Mouse (Mus musculus) midbrain, embryonic 13.5 days (tissue): ENCODE measurements around the gene Coq9. TPM values are rescaled to one million over a fixed set of nuclear protein-coding genes. Genes with fewer than 3 reads are reported as not detected.
A peak's percentile ranks its signal among the peaks of the same experiment; 100 is the strongest.
"Not testable (repeated sequence)": the region's sequence is repeated elsewhere in the genome, so short reads cannot be mapped to it uniquely, and the experiment has no call there.

Experiments used
- ATAC-seq: fragments of 200-750 bp; cut with Nextera tagmentation; 2 replicates; pipeline ENCODE4 v1.8.0; 2017; ENCODE audit warnings: mild to moderate bottlenecking, moderate TSS enrichment, moderate library complexity
- H3K27ac ChIP-seq: fragments of 300-500 bp; sonication (generic); 2 replicates; pipeline ENCODE4 v1.5.1; 2015; ENCODE audit warnings: inconsistent platforms, mild to moderate bottlenecking, moderate library complexity
- H3K27me3 ChIP-seq: fragments of 300-500 bp; sonication (generic); 2 replicates; pipeline ENCODE4 v1.6.1; 2015; ENCODE audit warnings: mild to moderate bottlenecking, inconsistent platforms
- H3K36me3 ChIP-seq: fragments of 300-500 bp; sonication (generic); 2 replicates; pipeline ENCODE4 v1.6.1; 2015; ENCODE audit warnings: mild to moderate bottlenecking, inconsistent platforms
- H3K4me1 ChIP-seq: fragments of 300-500 bp; sonication (generic); replicated peaks from 2 replicates; pipeline ENCODE4 v1.6.1; 2015; ENCODE audit warnings: inconsistent platforms
- H3K4me2 ChIP-seq: fragments of 300-500 bp; sonication (generic); replicated peaks from 2 replicates; pipeline ENCODE4 v1.6.1; 2015; ENCODE audit warnings: moderate library complexity, mild to moderate bottlenecking, inconsistent platforms
- H3K4me3 ChIP-seq: fragments of 300-500 bp; sonication (generic); replicated peaks from 2 replicates; pipeline ENCODE4 v1.5.1; 2015; ENCODE audit warnings: mild to moderate bottlenecking, inconsistent platforms
- H3K9ac ChIP-seq: fragments of 300-500 bp; sonication (generic); replicated peaks from 2 replicates; pipeline ENCODE4 v1.6.1; 2015; ENCODE audit warnings: mild to moderate bottlenecking, inconsistent platforms
- H3K9me3 ChIP-seq: fragments of 300-500 bp; sonication (generic); 2 replicates; pipeline ENCODE4 v1.6.1; 2016; ENCODE audit warnings: mild to moderate bottlenecking, inconsistent platforms
- WGBS: fragments of 180-500 bp; shearing (Covaris S2); methylation state at CpG from one replicate; pipeline ENCODE4 v1.1.7; 2015; 5-methylcytosine and 5-hydroxymethylcytosine counted together
- polyA plus RNA-seq: library from polyadenylated mRNA; unstranded; fragments of >200 nt; fragmentation: Nextera tagmentation; extraction: Ambion mirVana; gene quantifications from 2 replicates; pipeline ENCODE4 v1.2.1, GENCODE M21; 2015

Gene Coq9
- polyA plus RNA-seq, 1 experiment from 2014 or later: 61.6 TPM

GRCm38 (mm10) chr8:94826210-94826609 is 11.9 kb upstream of the Coq9 start:
- Histone ChIP-seq H3K9ac (no peak overlapping the region), H3K27ac (no peak overlapping the region), H3K27me3 (no peaks in the 10 kb centered on the region), H3K4me1 (no peaks in the 10 kb centered on the region), H3K9me3 (no peaks in the 10 kb centered on the region), H3K4me2 (no peak overlapping the region), H3K4me3 (no peak overlapping the region), H3K36me3 (peaks cover 87% of the 10 kb centered on the region)
- ATAC-seq: no peak
- 95% methylated on average over 5 of the region's 5 CpGs for WGBS

DNA sequence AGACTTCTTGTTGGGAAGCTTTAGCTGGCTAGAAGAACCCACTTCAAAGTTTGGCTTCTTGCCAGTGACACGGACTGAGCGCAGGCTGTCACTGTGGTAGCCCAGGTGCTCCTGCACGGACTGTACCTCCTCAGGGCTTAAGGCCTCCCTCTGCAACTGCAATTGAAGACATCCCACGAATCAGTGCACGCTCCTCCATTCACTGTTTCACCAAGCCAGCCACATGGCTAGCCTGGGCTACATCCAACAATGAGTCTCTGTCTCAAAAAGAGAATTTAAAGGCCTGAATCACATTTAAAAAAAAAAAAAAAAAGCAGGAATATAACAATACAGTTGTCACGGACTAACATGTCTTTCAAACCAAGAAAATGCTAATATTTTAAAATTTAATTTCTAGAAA is 9.8 kb upstream of the Coq9 start:
- Histone ChIP-seq H3K4me3 (no peak overlapping the region), H3K27ac (no peak overlapping the region), H3K4me1 (no peaks in the 10 kb centered on the region), H3K9ac (no peak overlapping the region), H3K9me3 (no peaks in the 10 kb centered on the region), H3K4me2 (no peak overlapping the region), H3K36me3 (peaks cover 81% of the 10 kb centered on the region), H3K27me3 (no peaks in the 10 kb centered on the region)
- WGBS: 94% methylated on average over 6 of the region's 6 CpGs
- ATAC-seq: no peak

GRCm38 (mm10) chr8:94833901-94834405 is 4.2 kb upstream of the Coq9 start:
- not testable (repeated sequence) for H3K9me3 ChIP-seq, ATAC-seq
- 82% methylated on average over 7 of the region's 7 CpGs for WGBS

GRCm38 (mm10) chr8:94835751-94836150 is 2.4 kb upstream of the Coq9 start:
- 94% methylated on average over 13 of the region's 13 CpGs for WGBS

More at GRCm38 (mm10) chr8:94833901-94834405, 4.2 kb upstream of the Coq9 start:
- not testable (repeated sequence) for H3K4me2 ChIP-seq, H3K27me3 ChIP-seq, H3K27ac ChIP-seq, H3K9ac ChIP-seq, H3K4me3 ChIP-seq
- Histone ChIP-seq H3K4me1 (peaks cover 15% of the 10 kb centered on the region), H3K36me3 (peaks cover 29% of the 10 kb centered on the region)

GRCm38 (mm10) chr8:94836456-94837240 is 1.5 kb upstream of the Coq9 start:
- Histone ChIP-seq H3K4me2 (peak overlapping the region; percentile 81), H3K4me1 (peaks cover 19% of the 10 kb centered on the region), H3K9me3 (no peaks in the 10 kb centered on the region), H3K9ac (peak overlapping the region; percentile 94), H3K27ac (no peak overlapping the region; the same call in 1 of the 2 replicates), H3K27me3 (no peaks in the 10 kb centered on the region), H3K36me3 (peaks cover 8% of the 10 kb centered on the region), H3K4me3 (peak overlapping the region; percentile 85)
- ATAC-seq: no peak
- WGBS: 76% methylated on average over 11 of the region's 11 CpGs

More at GRCm38 (mm10) chr8:94835751-94836150, 2.4 kb upstream of the Coq9 start:
- H3K36me3 ChIP-seq: peaks cover 15% of the 10 kb centered on the region
- not testable (repeated sequence) for H3K27ac ChIP-seq, H3K4me3 ChIP-seq, H3K4me2 ChIP-seq, H3K27me3 ChIP-seq, H3K9ac ChIP-seq, ATAC-seq, H3K9me3 ChIP-seq
- peaks cover 19% of the 10 kb centered on the region for H3K4me1 ChIP-seq

DNA sequence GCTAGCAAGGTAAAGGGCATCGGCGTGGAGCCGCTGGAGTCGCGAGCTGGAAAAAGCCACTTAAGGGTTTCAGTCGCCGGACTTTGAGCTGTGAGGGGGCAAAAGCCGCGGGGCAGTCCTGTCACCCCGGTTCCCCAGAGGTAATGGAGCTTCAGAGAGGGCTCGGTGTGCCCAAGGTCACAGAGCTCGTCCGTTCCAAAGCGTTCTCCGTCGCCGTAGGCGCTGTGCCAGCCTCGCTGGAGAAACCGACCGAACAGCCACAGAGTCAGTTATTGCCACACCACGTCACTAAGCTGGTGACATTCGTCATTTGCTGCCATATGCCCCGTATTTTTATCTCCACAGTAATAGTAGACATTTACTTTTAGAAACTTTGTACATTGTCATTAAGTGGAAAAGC is 479 bp downstream of the Coq9 start:
- Histone ChIP-seq H3K9me3 (no peaks in the 10 kb centered on the region), H3K27me3 (no peaks in the 10 kb centered on the region), H3K4me1 (peaks cover 19% of the 10 kb centered on the region), H3K4me2 (peak overlapping the region; percentile 56), H3K4me3 (peak overlapping the region; percentile 85), H3K36me3 (0 out of 2 replicates have a peak, but pooled peaks cover 2% of the 10 kb centered on the region), H3K9ac (peak overlapping the region; percentile 94), H3K27ac (peak overlapping the region; percentile 89)
- under 1% methylated on average over 24 of the region's 24 CpGs for WGBS
- ATAC-seq: peak; percentile 69

DNA sequence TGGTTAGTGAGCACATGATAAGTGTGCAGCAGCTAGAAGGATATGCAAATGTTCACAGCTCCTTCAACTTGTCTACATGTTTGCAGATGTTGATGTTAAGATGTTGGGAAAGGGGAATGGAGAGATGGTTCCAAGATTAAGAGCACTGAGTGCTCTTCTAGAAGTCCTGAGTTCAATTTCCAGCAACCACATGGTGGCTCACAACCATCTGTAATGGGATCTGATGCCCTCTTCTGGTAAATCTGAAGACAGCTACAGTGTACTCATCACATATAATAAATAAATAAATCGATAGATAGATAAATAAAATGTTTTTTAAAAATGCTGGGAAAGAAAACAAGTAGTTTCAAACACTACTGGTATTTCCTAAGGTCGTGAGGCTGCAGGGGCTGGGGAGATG is 3.1 kb downstream of the Coq9 start:
- ATAC-seq: no peak
- WGBS: 53% methylated on average over 2 of the region's 2 CpGs
- no peak overlapping the region for H3K27ac ChIP-seq
- no peak overlapping the region for H3K4me2 ChIP-seq
- H3K9ac ChIP-seq: no peak overlapping the region
- peaks cover 25% of the 10 kb centered on the region for H3K36me3 ChIP-seq
- H3K4me1 ChIP-seq: peaks cover 19% of the 10 kb centered on the region
- H3K27me3 ChIP-seq: no peaks in the 10 kb centered on the region
- no peaks in the 10 kb centered on the region for H3K9me3 ChIP-seq
- no peak overlapping the region for H3K4me3 ChIP-seq

DNA sequence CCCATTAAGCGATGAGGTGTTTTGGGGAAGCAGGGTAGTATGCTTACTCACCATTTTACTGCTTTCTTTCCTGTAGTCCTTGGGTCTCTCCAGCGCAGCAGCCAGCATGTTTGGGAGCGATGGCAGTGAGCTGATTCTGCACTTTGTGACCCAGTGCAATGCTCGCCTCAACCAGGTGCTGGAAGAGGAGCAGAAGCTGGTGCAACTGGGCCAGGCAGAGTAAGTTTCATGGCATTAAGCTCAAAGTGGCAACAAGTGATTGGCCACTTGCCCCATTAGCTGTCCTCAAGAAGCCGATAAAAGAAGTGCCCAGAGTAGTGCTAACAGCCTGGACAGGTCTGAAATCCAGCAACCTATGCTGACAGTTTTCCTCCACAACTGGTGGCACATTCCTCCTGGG is 11.9 kb downstream of the Coq9 start:
- no peak for ATAC-seq
- Histone ChIP-seq H3K27me3 (no peaks in the 10 kb centered on the region), H3K9me3 (no peaks in the 10 kb centered on the region), H3K4me1 (no peaks in the 10 kb centered on the region), H3K27ac (no peak overlapping the region), H3K4me2 (no peak overlapping the region), H3K9ac (no peak overlapping the region), H3K4me3 (no peak overlapping the region), H3K36me3 (peaks cover 88% of the 10 kb centered on the region)
- 95% methylated on average over 5 of the region's 5 CpGs for WGBS

DNA sequence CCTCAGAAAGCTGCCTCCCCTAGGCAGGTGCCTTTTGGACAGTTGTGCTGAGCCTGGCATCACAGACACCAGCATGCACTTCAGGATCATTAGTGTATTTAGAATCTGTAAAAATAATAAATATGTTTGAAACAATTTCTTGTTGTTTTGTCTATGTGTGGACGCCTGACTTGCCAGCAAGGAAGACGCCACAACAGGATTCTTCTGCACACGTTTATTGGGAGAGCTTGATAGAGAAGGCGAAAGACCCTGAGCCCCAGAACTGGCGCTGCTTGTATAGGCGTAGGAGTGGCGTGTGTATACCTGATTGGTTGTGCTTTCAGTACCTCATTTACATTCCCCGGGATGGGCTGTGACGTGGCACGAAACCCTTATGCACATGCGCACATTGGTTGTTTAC is 16.6 kb downstream of the Coq9 start:
- peaks cover 50% of the 10 kb centered on the region for H3K36me3 ChIP-seq
- H3K4me2 ChIP-seq, H3K27me3 ChIP-seq, H3K27ac ChIP-seq, ATAC-seq, H3K9me3 ChIP-seq, H3K4me3 ChIP-seq, H3K9ac ChIP-seq: not testable (repeated sequence)
- 89% methylated on average over 11 of the region's 11 CpGs for WGBS
- peaks cover 20% of the 10 kb centered on the region for H3K4me1 ChIP-seq

- no peaks in the 10 kb centered on the region for H3K9me3 ChIP-seq
- H3K4me3 ChIP-seq: no peak overlapping the region; the same call in 1 of the 2 replicates
- H3K4me1 ChIP-seq: peaks cover 20% of the 10 kb centered on the region
- no peak; the same call in 1 of the 2 replicates for ATAC-seq
- H3K9ac ChIP-seq: 0 out of 2 replicates have a peak overlapping the region, but pooled peaks have one; percentile 10
- WGBS: 35% methylated on average over 5 of the region's 5 CpGs
- no peak overlapping the region for H3K27ac ChIP-seq
- no peaks in the 10 kb centered on the region for H3K27me3 ChIP-seq
- H3K36me3 ChIP-seq: peaks cover 45% of the 10 kb centered on the region
- H3K4me2 ChIP-seq: no peak overlapping the region
Measured at GRCm38 (mm10) chr8:94857011-94857345, 18.9 kb downstream of the Coq9 start.

GRCm38 (mm10) chr8:94857346-94858173 is 19.4 kb downstream of the Coq9 start, which contains the start of gene Polr2c:
Gene Polr2c (plus strand): TSS chr8:94857450.
- peak; percentile 89 for ATAC-seq
- Histone ChIP-seq H3K4me3 (peak within 1 kb of the TSS; percentile 99), H3K27me3 (no peaks in the 10 kb centered on the region), H3K4me1 (peaks cover 20% of the 10 kb centered on the region), H3K27ac (peak within 1 kb of the TSS; percentile 78), H3K36me3 (peaks cover 45% of the 10 kb centered on the region), H3K4me2 (peak within 1 kb of the TSS; percentile 94), H3K9ac (peak within 1 kb of the TSS; percentile 99), H3K9me3 (no peaks in the 10 kb centered on the region)
- 1% methylated on average over 68 of the region's 68 CpGs for WGBS
